Mouse (Mus musculus): ENCODE data around the gene Plbd1. TPM values are rescaled to one million over a fixed set of nuclear protein-coding genes. Genes with fewer than 3 reads are reported as not detected.

Gene Plbd1
- polyA plus RNA-seq, 1 experiment from 2014 or later, result 1.4 TPM

- Histone ChIP-seq H3K27ac (no peak overlapping the region), H3K27me3 (ENCODE audit: low read depth, poor library complexity, severe bottlenecking) (no peaks in the 10 kb centered on the region), H3K9me3 (replicated peaks) (no peaks in the 10 kb centered on the region), H3K36me3 (no peaks in the 10 kb centered on the region), H3K4me1 (0 out of 2 replicates have a peak, but pooled peaks cover 4% of the 10 kb centered on the region), H3K4me3 (no peak overlapping the region)
- no peak for DNase-seq (ENCODE audit: low spot score)
- 54% methylated on average over 5 of the region's 5 CpGs for WGBS
Observed at GRCm38 (mm10) chr6:136669274-136669673, 7.5 kb upstream of the Plbd1 start.

DNA sequence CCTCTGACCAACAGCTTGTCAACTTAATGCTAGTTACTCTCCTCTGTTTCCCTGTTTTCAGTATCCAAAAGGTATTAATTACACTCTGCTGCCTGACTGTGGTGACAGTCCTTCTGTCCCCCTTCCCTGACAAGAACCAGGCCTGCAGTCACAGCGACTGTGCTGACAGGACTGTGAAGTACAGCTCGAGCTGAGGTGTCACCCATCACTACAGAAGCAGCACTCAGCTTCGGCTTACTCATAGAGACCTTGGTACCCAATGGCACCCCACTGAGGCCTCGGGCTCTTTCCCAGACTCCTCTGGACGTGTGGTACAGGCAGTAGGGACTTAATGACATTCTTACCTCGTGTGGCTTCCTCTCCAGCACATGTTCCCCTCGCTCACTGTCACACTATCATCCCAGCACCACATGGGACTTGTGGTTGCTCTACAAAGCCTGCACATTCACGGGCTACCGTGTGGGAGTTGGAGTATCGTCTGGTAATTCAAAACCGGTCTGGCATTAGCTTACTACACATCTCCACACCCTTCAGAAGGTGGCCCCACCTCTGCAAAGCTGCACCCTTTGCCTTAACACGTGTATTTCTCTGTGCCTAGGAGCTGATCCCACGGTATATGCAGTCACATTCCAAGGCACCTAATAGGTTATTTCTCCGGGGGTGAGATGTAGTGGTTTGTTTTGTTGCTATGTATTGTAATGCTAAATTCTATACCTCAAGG is 6.7 kb upstream of the Plbd1 start:
- WGBS, result 58% methylated on average over 14 of the region's 14 CpGs
- H3K9me3 ChIP-seq (replicated peaks), result no peaks in the 10 kb centered on the region
- H3K4me1 ChIP-seq, result 0 out of 2 replicates have a peak, but pooled peaks cover 4% of the 10 kb centered on the region
- H3K27ac ChIP-seq, result no peak overlapping the region
- no peaks in the 10 kb centered on the region for H3K36me3 ChIP-seq
- H3K4me3 ChIP-seq, result no peak overlapping the region
- DNase-seq (ENCODE audit: low spot score), result no peak
- peaks cover 8% of the 10 kb centered on the region for H3K27me3 ChIP-seq (ENCODE audit: low read depth, poor library complexity, severe bottlenecking)

GRCm38 (mm10) chr6:136662063-136662462 is 335 bp upstream of the Plbd1 start:
- Histone ChIP-seq H3K4me3 (peak overlapping the region; percentile 56), H3K27me3 (ENCODE audit: low read depth, poor library complexity, severe bottlenecking) (peaks cover 45% of the 10 kb centered on the region), H3K9me3 (replicated peaks) (no peaks in the 10 kb centered on the region), H3K4me1 (peaks cover 10% of the 10 kb centered on the region), H3K27ac (peak overlapping the region; percentile 59; the same call in 1 of the 2 replicates), H3K36me3 (no peaks in the 10 kb centered on the region)
- no peak for DNase-seq (ENCODE audit: low spot score)
- WGBS, result 17% methylated on average over 11 of the region's 11 CpGs

DNA sequence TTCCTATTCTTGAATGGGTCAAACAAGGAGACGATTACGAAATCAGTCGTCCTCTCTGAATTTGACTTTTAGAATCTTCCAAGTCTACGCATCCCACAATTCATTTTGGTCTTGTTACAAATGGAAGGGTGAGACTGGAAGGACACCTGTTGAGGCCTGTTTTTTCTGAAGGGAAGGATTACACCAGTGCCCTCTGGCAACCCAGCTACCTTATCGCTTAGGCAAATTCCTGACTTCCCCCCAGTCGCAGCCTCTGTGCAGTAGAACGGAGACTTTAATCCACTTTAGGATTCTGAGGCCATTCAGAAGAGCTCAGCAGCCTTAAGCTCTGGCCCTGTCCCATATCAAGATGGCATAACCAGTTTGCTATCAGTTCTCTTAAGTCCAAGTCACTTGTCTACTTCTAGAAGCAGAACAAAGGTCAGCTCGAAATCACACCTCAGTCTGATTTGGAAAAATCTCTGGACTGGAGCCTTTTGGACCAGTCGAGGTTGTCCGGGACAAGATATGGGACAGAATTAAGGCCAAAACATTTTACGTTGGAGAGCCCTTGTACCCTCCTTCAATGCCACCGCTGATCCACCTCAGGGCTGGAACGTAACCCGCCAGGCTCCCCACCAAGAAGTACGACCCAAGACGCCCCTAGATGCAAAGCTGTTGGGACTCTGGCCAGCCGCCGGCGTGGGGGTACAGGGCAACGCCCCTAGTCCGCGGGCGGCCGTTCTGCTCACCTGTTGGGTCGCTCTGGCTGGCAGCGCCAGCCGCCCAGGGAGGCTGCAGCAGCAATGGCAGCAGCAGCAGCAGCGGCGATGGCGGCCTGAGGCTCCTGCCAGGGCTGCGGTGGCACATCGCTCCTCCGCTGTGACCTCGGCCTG is 660 bp downstream of the Plbd1 start:
- Histone ChIP-seq H3K36me3 (no peaks in the 10 kb centered on the region), H3K9me3 (replicated peaks) (no peaks in the 10 kb centered on the region), H3K27me3 (ENCODE audit: low read depth, poor library complexity, severe bottlenecking) (peaks cover 45% of the 10 kb centered on the region), H3K4me1 (peaks cover 14% of the 10 kb centered on the region), H3K27ac (peak overlapping the region; percentile 59; the same call in 1 of the 2 replicates), H3K4me3 (peak overlapping the region; percentile 56)
- 17% methylated on average over 34 of the region's 34 CpGs for WGBS
- no peak for DNase-seq (ENCODE audit: low spot score)

DNA sequence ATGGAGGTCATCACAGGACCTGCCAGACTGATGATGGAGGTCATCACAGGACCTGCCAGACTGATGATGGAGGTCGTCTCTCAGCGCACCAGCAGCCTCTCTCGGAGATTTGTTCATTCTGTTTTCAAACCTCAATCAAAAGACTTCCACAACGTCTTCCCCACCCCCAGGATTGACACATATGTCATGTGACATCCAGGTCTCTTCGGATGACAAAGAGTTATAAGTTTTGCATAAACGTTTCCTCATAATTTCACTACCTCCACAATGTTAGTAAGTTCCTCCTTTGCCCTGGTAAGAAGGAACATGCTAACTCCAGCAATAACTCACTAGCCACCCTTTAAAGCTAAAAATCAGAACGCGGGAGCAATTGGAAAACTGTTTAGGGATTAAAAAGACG is 2.5 kb downstream of the Plbd1 start:
- no peak for DNase-seq (ENCODE audit: low spot score)
- 93% methylated on average over 9 of the region's 9 CpGs for WGBS
- Histone ChIP-seq H3K4me3 (no peak overlapping the region), H3K27me3 (ENCODE audit: low read depth, poor library complexity, severe bottlenecking) (peaks cover 45% of the 10 kb centered on the region), H3K9me3 (replicated peaks) (no peaks in the 10 kb centered on the region), H3K27ac (no peak overlapping the region), H3K4me1 (peaks cover 17% of the 10 kb centered on the region), H3K36me3 (no peaks in the 10 kb centered on the region)

DNA sequence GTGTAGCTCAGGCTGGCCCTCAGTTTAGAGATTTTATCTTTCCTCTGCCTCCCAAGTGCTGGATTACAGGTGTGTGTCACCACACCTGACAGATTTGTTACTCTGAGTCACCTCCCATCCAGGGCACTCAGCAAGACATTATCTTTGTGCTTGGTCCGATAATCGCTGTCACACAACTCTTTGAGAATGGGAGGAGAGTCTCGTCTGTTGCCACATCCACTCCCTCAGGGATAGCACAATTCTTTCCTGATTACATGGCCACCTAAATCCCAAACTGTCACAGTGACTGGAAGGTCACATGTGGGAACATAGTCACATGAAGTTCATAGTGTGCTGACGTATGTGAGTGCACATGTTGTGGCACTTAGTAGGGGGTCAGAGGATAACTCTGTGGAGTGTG is 3.4 kb downstream of the Plbd1 start:
- Histone ChIP-seq H3K27ac (no peak overlapping the region), H3K4me3 (no peak overlapping the region), H3K4me1 (peaks cover 17% of the 10 kb centered on the region), H3K9me3 (replicated peaks) (no peaks in the 10 kb centered on the region), H3K27me3 (ENCODE audit: low read depth, poor library complexity, severe bottlenecking) (peaks cover 36% of the 10 kb centered on the region), H3K36me3 (no peaks in the 10 kb centered on the region)
- WGBS, result 88% methylated on average over 4 of the region's 4 CpGs
- no peak for DNase-seq (ENCODE audit: low spot score)

DNA sequence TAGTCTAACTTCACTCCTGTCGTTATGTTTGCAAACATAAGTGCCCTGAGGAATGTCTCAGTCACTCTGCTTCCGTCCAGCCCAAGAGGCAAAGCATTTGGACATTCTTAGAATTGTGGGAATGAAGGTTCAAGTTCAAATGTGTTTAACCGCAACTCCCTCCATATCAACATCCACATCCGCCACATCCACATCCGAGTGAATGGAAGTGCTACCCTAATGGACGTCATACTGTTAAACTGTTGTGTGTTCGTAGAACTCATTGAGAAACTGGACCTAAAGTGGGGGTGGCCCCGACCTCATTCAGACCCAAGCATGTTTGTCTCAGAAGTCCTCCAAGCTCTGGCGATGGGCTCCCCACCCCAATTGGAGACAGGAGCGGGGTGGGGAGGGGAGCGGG is 5.9 kb downstream of the Plbd1 start:
- H3K9me3 ChIP-seq (replicated peaks), result no peaks in the 10 kb centered on the region
- H3K36me3 ChIP-seq, result no peaks in the 10 kb centered on the region
- peaks cover 12% of the 10 kb centered on the region for H3K27me3 ChIP-seq (ENCODE audit: low read depth, poor library complexity, severe bottlenecking)
- no peak overlapping the region for H3K27ac ChIP-seq
- DNase-seq (ENCODE audit: low spot score), result no peak
- peaks cover 11% of the 10 kb centered on the region; the same call in 1 of the 2 replicates for H3K4me1 ChIP-seq
- WGBS, result 66% methylated on average over 11 of the region's 11 CpGs
- no peak overlapping the region for H3K4me3 ChIP-seq

DNA sequence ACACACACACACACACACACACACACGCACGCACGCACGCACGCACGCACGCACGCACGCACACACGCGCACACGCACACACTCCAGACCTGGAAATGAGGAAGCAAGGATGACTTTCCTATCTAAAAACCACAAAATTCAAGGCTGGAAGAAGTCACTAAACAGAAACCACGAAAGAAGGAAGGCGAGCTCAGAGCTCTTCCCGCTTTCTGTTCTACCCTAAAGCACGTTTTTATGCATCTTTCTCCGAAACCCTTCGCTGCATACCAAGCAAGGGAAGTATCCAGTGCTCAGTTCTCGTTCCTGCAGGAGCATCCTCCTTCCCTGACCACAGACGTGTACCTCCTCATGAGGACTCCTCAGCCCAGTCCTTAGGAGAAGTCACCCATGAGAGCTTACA is 7.3 kb downstream of the Plbd1 start:
- no peaks in the 10 kb centered on the region for H3K36me3 ChIP-seq
- no peak overlapping the region for H3K4me3 ChIP-seq
- no peak for DNase-seq (ENCODE audit: low spot score)
- no peaks in the 10 kb centered on the region for H3K9me3 ChIP-seq (replicated peaks)
- no peaks in the 10 kb centered on the region for H3K27me3 ChIP-seq (ENCODE audit: low read depth, poor library complexity, severe bottlenecking)
- H3K4me1 ChIP-seq, result peaks cover 11% of the 10 kb centered on the region; the same call in 1 of the 2 replicates
- 93% methylated on average over 20 of the region's 20 CpGs for WGBS
- H3K27ac ChIP-seq, result no peak overlapping the region

DNA sequence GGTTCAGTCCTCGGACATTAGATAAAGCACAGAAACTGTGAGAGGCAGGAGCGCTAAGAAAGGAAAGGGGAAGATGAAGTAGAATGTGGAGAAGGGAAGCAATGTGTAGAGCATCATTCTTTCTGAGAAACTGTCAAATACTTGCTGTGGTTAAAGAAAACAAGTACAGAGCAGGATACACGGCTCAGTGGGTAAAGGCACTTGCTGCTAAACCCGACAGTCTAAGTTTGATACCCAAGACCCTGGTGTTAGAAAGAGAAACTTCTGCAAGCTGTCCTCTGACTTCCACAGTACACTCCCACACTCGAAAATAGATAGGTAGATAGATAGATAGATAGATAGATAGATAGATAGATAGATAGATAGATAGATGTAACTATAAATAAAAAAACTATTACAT is 8.4 kb downstream of the Plbd1 start:
- WGBS, result 78% methylated on average over 5 of the region's 5 CpGs
- H3K4me1 ChIP-seq, result peaks cover 11% of the 10 kb centered on the region; the same call in 1 of the 2 replicates
- no peaks in the 10 kb centered on the region for H3K36me3 ChIP-seq
- H3K9me3 ChIP-seq (replicated peaks), result no peaks in the 10 kb centered on the region
- no peak for DNase-seq (ENCODE audit: low spot score)
- H3K4me3 ChIP-seq, result no peak overlapping the region
- no peaks in the 10 kb centered on the region for H3K27me3 ChIP-seq (ENCODE audit: low read depth, poor library complexity, severe bottlenecking)
- no peak overlapping the region for H3K27ac ChIP-seq

GRCm38 (mm10) chr6:136650664-136651063 is 11.1 kb downstream of the Plbd1 start:
- Histone ChIP-seq H3K4me3 (no peak overlapping the region), H3K27me3 (ENCODE audit: low read depth, poor library complexity, severe bottlenecking) (no peaks in the 10 kb centered on the region), H3K9me3 (replicated peaks) (no peaks in the 10 kb centered on the region), H3K27ac (no peak overlapping the region), H3K36me3 (no peaks in the 10 kb centered on the region), H3K4me1 (peaks cover 22% of the 10 kb centered on the region)
- no peak for DNase-seq (ENCODE audit: low spot score)
- WGBS, result 87% methylated on average over 8 of the region's 8 CpGs

GRCm38 (mm10) chr6:136647455-136647861 is 14.3 kb downstream of the Plbd1 start:
- DNase-seq (ENCODE audit: low spot score), result no peak
- Histone ChIP-seq H3K27me3 (ENCODE audit: low read depth, poor library complexity, severe bottlenecking) (no peaks in the 10 kb centered on the region), H3K4me1 (peaks cover 22% of the 10 kb centered on the region), H3K27ac (peak overlapping the region; percentile 53; the same call in 1 of the 2 replicates), H3K9me3 (replicated peaks) (no peaks in the 10 kb centered on the region), H3K36me3 (no peaks in the 10 kb centered on the region), H3K4me3 (no peak overlapping the region)
- WGBS, result 76% methylated on average over 10 of the region's 10 CpGs

GRCm38 (mm10) chr6:136646207-136646606 is 15.5 kb downstream of the Plbd1 start:
- Histone ChIP-seq H3K27ac (peak overlapping the region; percentile 70), H3K4me3 (no peak overlapping the region), H3K4me1 (peaks cover 22% of the 10 kb centered on the region), H3K27me3 (ENCODE audit: low read depth, poor library complexity, severe bottlenecking) (no peaks in the 10 kb centered on the region), H3K9me3 (replicated peaks) (no peaks in the 10 kb centered on the region), H3K36me3 (no peaks in the 10 kb centered on the region)
- 29% methylated on average over 6 of the region's 6 CpGs for WGBS
- DNase-seq (ENCODE audit: low spot score), result no peak

GRCm38 (mm10) chr6:136645754-136646153 is 16.0 kb downstream of the Plbd1 start:
- no peak for DNase-seq (ENCODE audit: low spot score)
- H3K27ac ChIP-seq, result peak overlapping the region; percentile 70
- WGBS, result 54% methylated on average over 9 of the region's 9 CpGs

More at GRCm38 (mm10) chr6:136645754-136646153, 16.0 kb downstream of the Plbd1 start:
- Histone ChIP-seq H3K27me3 (ENCODE audit: low read depth, poor library complexity, severe bottlenecking) (no peaks in the 10 kb centered on the region), H3K4me3 (no peak overlapping the region), H3K36me3 (no peaks in the 10 kb centered on the region), H3K4me1 (peaks cover 22% of the 10 kb centered on the region), H3K9me3 (replicated peaks) (no peaks in the 10 kb centered on the region)

Measured in limb, embryonic 10.5 days (tissue).